Mouse (Mus musculus): Measurements from ENCODE around the gene Nmrk2.
A peak's percentile ranks its signal among the peaks of the same experiment; 100 is the strongest.
"Not testable (repeated sequence)": the region's sequence is repeated elsewhere in the genome, so short reads cannot be mapped to it uniquely, and the experiment has no call there.

The Nmrk2 gene

DNA sequence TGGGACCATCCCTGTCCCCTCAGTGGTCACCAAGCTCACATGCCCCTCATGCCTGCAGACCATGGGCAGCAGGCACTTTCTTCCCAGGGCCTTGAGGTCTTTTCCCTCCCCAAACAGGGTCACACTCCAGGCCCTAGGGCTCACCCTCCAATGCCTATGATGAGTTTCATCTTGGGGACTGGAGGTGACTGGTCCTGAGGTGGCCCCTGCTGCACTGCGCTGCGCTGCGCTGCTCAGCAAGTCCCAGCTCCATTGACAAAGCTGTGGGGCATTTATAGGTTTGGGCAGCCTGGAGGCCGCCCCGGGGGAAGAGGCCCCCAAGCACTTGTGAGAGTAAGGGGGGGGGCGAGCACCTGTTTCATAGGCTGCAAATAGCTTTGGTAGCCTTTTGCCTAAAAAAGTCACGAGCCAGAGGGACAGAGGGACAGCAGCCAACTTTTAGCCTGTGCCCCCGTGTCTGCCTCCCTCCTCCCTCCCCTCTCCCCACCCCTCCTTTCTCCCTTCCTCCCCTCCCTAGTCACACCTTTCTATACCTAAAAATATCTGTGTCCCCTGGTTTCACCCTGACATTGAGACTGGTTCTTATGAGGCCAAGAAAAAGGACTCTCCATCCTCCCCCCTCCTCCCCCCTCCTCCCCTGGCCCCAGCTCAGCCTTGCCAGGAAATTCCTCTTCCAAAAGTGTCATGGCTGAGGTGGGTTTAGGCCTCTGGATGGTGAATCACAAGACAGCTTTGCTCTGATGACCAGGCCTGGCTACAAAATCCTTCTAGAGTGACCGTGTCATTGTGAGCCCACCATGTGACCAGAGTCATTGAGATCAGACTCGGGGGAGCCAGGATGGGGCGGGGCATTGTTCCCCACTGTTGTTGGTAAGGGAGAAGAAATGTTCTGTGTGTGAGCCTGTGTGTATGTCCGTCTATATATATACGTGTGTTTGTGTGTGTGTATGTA, at the start of gene Nmrk2:
TSS of gene Nmrk2 (minus strand) at position 245 of the 952 bp plus-strand sequence.
- DNase-seq (ENCODE audit: low spot score) = no peak

DNA sequence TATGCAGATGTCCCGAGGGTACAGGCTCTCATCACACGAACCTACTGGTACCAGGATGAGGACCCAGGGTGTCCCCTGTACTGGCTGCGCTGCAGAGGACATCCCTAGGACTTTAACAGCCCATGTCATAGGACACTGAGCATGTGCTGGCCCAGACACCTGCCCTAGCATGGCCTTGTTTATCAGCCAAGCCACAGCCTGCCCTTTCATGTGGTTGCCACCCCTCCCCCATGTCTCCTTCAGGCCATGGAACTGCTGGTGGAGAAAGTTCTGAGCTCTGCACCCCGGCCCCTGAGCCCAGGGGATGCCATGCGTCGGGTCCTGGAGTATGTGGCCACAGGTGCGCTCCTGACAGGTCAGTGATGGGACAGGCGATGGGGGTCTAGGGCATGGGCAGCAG, 47.6 kb upstream of the Nmrk2 start:
- DNase-seq (ENCODE audit: low spot score) = no peak

DNA sequence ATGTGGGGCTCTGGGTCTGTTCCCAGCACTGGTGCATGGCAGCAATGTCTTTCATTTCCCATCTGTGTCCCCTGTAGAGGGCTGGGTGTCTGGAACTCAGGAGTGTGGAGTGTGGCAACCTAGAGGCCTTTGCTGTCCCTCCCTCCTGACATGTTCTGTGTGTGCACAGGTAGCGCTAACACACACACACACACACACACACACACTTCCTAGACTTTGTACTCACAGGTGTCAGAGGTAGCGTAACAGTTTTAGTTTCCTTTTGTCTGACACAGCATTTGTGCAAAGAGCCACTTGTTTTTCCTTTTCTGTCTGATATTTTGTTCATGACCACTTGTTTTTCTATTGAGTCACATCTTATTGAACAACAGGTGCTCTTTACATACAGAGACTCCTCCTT, 46.0 kb upstream of the Nmrk2 start:
- no peak for DNase-seq (ENCODE audit: low spot score)

DNA sequence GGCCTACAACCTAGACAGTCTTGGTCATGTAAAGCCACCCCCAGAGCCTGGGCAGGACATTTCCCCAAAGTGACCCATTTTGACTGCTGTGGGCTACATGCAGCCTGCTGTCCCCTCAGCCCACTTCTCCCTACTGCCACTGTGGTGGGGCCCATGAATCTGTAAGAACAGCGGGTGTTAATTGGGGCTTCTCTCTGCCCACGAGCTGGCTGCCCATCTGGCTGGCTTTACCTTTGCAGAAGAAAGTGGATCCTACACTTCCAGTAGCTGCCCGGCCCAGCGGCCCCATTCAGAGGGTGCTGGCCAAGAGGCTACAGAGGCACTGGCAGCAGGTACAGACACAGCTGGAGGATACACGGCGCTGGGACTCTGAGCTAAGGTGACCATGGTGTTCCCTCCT, 43.3 kb upstream of the Nmrk2 start:
- no peak for DNase-seq (ENCODE audit: low spot score)

DNA sequence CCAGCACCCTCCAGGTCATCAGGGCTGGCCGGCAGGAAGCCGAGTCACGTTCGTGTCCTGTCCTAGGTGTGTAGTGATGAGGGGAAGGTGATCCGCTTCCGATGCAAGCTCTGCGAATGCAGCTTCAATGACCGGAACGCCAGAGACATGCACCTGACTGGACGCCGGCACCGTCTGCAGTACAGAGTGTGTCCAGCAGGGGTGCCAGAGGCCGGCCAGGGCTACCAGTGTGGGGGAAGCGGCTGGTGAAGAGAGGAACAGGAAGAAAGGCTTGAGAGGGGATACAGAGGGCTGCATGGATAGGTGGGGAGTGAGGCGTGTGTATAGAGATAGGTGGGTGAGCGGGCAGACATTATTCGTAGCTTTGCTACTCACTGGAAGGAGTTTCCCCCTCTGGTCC, 42.7 kb upstream of the Nmrk2 start:
- DNase-seq (ENCODE audit: low spot score) = peak; percentile 46

DNA sequence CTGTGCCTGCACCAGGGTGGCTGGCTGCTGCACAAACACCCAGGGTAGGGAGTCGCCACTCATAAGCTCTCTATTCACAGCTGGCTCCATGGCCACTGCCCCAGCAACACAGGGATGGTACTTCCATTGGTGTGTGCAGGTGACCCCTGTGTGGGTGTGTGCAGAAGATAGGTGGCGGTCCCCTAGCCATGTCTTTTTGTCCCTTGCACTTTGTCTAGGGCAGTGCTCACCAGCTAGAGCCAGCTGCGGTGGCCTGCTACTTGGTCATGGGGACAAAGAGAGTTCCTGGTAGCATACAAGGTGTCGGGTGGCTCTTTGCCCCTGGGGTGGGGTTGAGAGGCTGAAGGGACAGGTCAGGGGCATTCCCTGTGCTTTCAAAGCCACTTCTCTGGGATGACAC, 42.3 kb upstream of the Nmrk2 start:
- DNase-seq (ENCODE audit: low spot score) = no peak

DNA sequence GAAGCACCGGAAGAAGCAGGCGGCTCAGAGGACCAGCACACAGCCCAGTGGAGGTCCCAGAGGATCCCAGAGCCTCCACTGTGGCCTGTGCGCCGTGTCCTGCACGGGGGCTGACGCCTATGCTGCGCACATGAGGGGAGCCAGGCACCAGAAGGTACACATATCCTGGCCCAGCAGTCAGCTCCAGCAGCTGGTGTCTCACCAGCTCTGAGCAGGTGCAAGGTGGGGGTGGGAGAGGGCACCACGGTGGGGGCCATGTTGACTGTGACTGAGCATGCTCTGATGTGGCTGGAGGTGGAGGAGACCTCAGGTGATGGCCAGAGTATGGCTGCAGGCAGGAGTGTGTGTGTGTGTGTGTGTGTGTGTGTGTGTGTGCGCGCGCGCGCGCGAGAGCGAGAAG, 40.2 kb upstream of the Nmrk2 start:
- DNase-seq (ENCODE audit: low spot score) = no peak

DNA sequence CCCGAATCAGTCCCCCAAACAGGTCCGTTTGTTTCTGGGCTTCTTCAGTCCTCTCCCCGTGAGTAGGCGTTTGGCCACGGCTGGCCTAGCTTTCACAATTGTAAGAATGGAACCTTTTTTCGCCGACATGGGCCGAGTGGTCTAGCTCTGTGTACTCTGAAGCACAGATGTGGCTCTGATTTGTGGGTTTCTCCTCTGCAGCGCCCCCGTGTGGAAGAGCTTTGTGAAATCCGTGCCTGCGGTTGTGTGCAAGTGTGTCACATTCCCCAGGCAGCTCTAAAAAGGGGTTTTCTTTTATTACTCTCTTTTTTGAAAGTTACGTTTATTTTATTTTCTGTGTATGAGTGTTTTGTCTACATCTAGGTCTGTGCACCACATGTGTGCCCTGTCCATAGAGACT, 39.0 kb upstream of the Nmrk2 start:
- peak; percentile 57 for DNase-seq (ENCODE audit: low spot score)

DNA sequence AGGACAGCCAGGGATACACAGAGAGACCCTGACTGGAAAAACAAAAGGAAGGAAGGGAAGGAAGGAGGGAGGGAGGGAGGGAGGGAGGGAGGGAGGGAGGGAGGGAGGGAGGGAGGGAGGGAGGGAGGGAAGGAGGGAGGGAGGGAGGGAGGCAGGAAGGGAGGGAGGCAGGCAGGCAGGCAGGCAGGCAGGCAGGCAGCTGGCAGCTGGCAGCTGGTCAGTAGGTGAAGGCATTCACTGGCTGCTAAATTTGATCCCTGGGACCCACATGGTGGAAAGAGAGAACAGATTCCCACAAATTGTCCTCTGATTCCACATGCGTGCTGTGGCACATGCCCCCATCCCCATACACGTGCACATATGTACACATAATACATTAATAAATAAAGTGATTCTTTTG, 36.8 kb upstream of the Nmrk2 start:
- DNase-seq (ENCODE audit: low spot score) = no peak

DNA sequence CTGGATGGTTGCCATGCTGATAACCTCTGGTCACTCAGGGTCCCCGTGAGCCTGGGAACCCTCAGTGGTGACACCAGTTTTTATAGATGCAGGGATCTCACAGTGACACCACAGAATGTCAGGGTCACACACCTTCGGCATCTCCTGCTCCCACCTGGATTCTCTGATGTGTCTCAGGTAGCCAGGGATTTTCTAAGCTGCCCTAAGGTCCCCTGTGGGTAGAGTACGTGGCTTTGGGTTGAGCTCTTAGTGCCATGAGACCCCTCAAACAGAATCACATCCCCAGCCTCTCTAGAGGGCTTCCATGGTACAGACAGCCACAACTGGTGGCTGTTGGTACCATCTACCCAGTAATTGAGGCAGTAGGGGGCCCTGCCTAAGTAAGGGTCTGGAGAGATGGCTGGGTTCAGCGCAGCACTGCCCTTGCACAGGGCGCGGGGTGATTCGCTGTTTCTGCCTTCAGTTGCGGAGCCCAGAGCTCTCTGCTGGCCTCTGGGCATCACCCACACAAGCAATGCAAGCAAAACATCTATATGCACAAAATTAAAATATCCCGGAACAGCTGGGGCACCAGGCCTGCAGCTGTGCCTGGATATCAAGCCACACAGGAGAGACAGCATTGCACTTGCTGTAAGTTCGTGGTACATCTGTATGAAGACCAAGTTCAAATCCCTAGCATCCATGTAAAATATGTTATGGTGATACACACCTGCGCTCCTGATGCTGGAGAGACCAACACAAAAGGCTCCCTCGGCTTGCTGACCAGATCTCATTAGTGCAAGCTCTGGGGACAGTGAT, 34.8 kb upstream of the Nmrk2 start:
- DNase-seq (ENCODE audit: low spot score) = no peak

DNA sequence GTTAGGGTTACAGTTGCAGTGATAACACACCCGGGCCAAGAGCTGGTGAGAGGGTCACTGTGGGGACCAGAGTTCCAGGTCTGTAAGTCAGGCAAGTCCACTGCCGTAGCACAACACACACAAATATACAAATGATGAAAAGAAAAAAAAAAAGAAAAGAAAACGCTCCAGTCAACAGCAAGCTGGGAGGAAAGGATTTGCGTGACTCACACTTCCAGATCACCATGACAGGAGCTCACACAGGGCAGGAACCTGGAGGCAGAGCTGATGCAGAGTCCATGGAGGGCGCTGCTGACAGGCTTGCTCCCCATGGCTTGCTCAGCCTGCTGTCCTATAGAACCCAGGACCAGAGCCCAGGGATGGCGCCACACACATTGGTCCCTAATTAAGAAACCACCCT, 32.4 kb upstream of the Nmrk2 start:
- DNase-seq (ENCODE audit: low spot score) = no peak

DNA sequence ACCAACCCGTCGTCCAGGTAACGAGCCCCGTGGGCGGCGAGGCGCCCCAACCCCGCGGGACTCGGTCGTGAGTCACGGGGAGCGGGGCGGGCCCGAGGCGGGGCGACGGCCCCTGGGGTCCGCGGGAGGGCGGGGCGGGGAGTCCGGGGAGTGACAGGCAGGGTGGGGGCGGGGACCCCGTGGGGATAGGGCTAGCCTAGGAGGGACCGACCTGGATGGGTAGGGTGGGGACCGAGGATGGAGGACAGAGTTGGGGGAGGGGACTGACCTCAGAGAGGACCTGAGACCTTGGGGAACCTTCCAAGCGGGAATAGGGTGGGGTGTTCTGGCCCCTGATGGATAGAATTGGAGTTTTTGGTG, 31.4 kb upstream of the Nmrk2 start:
- DNase-seq (ENCODE audit: low spot score) = no peak

DNA sequence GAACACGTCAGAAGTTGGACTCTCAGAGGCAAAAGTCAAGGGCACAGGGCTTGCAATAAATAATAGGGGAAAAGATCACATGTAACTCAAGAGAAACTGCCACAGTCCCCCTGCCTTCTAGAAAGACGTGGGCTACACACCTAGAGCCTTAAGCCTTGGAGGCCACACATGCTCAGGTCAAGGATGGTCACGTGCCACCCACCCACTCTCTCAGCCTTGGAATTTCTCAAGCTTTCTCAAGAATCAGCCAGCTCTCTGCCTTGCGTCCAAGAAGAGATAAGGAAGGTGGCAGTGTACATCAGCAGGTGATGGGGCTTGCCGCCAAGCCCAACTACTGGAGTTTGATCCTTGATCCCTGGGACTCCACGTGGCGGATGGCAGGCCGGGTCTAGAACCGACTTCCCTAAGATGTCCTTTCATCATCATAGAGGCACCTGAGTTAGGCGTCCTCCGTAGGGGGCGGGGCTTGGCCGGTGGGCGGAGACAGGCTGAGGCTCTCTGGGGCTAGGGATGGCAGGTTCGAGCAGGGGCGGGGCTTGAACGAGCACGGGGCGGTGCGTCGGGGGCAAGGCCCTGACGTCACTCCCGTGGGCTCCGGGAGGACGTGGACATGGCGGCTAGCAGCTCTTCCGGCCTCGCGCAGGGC, 30.9 kb upstream of the Nmrk2 start, which contains the start of gene Zfr2:
TSS of gene Zfr2 (plus strand) at position 576 of the 646 bp plus-strand sequence.
- DNase-seq (ENCODE audit: low spot score) = peak; percentile 85

DNA sequence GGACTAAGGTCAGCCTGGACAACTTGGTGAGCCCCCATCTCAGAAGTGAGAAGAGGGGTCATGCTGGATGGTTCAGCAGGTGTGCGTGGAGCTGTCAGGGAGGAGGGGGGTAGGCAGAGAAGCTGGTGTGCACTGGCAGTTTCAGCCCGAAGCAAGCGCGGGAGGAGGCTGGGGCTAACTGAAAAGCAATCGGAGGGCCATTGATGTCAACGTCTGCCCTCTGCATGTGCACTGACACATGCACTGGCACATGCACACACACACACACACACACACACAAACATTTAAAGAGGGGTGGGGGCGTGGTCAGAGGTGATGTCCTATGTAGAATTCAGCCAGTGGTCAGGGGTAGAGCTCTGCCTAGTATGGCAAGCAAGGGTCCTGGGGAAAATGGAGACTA, 29.6 kb upstream of the Nmrk2 start:
- DNase-seq (ENCODE audit: low spot score) = no peak

DNA sequence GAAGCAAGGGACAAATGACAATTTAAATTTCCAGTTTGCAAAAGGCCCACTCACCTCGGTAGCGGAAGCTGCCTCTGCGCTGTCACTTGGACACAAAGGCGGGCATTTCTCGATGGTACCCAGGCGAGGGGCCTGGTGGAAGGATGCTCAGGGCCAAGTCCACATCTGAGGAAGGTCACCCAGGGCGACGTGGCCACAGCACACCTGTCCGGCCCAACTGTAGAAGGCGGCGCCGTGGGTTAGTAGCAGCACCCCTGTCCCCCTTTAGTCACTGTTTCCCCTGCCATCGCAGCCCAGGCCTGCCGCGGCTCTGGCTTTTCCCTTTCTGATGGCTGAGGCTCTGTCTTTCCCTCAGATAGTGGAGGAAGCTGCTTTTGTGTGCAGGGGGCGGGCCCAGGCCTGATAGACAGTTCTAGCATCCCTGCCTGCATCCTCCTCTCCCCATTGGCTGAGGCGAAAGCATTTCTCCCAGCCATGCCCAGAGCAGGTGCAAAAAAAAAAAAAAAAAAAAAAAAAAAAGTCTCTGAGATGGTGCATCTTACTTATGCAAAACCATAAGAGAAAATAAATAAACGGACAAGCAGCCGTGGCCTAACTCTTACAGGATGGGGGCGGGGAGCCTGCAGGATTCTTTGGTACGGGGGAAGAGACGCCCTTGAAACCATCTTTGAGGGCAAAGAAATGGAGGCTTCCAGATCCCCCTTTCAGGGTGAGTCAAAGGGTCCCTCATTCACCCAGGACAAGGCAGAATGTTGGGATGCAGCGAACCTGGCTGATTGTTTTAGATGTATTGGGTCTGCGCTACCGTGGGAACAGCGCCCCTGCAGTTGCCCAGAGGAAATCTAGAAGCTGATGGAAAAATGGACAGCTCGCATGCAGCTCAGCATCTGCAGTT, 28.8 kb upstream of the Nmrk2 start, which contains the start of gene Atcay:
TSS of gene Atcay (minus strand) at position 396 of the 895 bp plus-strand sequence.
- DNase-seq (ENCODE audit: low spot score) = no peak

DNA sequence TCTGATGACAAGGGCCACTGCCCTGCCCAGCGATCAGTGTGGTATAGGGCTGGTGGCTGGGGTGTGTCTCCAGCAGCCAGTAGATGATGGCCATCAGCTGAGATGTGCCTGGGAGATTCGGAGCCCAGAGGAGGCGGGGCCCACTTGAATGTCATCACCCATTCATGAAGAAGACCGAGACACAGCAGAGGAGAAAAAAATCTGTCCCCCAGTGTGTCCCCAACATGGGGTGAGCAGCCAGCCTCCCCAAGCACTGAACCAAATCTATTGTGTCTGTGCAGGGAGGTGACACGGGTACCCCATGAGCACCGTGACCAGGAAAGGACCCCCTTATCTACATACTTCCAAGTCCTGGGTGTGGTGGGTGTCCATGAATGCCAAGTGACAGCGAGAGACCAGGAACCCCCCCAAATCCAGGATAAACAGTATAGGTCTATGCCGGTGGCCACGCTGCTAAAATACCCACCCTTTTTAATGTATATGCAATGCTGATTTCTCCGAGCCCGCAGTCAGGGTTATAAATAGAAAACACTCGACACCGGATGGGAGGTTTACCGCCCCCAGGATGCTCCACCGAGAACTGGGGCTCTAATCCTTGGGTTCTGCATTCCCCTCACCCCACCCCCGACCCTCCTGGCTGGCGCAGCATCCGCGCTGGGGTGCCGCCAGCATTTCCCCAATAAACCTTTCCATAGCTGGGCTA, 28.0 kb upstream of the Nmrk2 start:
- DNase-seq (ENCODE audit: low spot score) = no peak

DNA sequence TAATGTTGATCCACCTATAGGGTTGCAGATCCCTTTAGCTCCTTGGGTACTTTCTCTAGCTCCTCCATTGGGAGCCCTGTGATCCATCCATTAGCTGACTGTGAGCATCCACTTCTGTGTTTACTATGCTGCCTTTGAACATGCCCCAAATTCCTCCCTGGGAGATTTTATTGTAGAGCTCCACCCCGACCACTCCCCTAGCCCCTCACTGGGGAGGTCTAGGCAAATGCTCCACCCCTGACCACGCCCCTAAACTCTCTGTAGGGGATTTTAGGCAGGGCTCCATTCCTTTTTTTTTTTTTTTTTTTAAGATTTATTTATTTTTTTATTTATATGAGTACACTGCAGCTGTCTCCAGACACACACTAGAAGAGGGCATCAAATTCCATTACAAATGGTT, 21.9 kb upstream of the Nmrk2 start:
- not testable (repeated sequence) for DNase-seq (ENCODE audit: low spot score)

DNA sequence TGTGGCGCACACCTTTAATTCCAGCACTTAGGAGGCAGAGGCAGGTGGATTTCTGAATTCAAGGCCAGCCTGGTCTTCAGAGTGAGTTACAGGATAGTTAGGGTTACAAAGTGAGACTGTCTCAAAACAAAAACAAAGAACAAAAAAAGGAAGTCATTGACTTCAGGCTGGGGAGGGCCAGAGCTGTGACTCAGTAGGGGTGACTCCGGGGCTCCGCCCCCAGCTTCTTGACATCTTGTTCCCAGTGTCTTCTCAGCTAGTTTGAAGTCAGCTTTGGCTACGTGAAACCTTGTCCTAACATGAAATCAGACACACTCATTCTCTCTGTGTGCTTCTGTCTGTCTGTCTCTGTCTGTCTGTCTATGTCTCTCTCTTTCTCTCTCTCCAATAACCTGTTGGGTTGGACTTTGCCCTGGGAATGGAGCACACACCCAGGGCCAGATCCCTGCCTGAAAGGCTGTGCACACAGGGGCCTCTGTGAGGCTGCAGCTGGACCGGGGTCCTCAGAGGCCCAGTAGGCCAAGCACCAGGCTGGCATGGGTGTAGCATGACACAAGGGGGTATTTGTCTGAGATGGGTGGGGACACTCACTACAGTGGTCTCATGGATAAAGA, 19.7 kb upstream of the Nmrk2 start:
- DNase-seq (ENCODE audit: low spot score) = no peak

DNA sequence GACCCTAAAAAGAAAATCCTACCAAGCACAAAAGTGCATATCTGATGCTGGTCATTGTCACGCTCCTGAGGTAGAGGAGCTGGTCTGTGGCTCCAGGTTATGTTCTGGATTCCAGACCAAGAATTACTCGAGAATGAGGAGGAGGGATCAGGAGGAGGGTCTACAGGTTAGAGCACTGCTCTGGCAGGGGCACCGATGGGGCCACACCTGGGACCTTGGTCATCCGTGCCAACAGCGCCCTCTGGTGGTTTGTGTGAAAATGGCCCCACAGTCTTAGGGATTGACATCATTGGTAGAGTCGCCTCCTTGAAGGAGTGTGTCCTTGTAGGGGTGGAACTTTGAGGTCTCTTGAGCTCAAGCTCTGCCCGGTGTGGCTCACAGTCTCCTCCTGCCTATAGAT, 16.1 kb upstream of the Nmrk2 start:
- peak; percentile 71 for DNase-seq (ENCODE audit: low spot score)

DNA sequence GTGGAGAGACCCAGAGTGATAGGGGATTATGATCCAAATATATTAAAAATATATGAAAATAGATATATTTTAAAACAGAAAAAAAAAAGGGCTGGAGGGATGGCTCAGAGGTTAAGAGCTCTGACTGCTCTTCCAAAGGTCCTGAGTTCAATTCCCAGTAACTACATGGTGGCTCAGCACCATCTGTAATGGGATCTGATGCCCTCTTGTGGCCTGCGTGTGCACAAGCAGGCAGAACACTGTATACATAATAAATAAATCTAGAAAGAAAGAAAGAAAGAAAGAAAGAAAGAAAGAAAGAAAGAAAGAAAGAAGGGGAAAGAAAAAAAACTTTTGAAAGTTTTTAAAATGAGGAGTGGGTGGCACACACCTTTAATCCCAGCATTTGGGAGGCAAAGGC, 15.4 kb upstream of the Nmrk2 start:
- DNase-seq (ENCODE audit: low spot score) = not testable (repeated sequence)

Data from c-Kit-positive CD71-positive TER-119-positive erythroid progenitor cells, embryonic 14.5 days (primary cell).